Mouse (Mus musculus) forebrain, postnatal 0 days (tissue): ENCODE measurements at regions not wholly inside any gene's neighbourhood (a gene's known extent, or its start where the extent isn't known, plus 50 kb on each side); places are given as distances from the start of the nearest gene placed in this dataset.

Experiments used
- ATAC-seq: fragments of 200-750 bp; cut with Nextera tagmentation; 2 replicates; pipeline ENCODE4 v1.8.0; 2017; ENCODE audit warnings: mild to moderate bottlenecking, moderate library complexity
- DNase-seq: peaks from one replicate; pipeline ENCODE4 v3.0.0-alpha.2; 2015
- H3K27ac ChIP-seq: fragments of 300-500 bp; sonication (generic); 2 replicates; pipeline ENCODE4 v1.5.1; 2014; ENCODE audit warnings: low read depth, mild to moderate bottlenecking, antibody characterized with exemption, low read length, moderate library complexity, mixed read lengths
- H3K27me3 ChIP-seq: fragments of 300-500 bp; sonication (generic); 2 replicates; pipeline ENCODE4 v1.6.1; 2014; ENCODE audit warnings: mild to moderate bottlenecking, low read length, mixed read lengths; ENCODE audit not compliant: insufficient read depth
- H3K36me3 ChIP-seq: fragments of 300-500 bp; sonication (generic); 2 replicates; pipeline ENCODE4 v1.6.1; 2014; ENCODE audit warnings: mild to moderate bottlenecking, moderate library complexity; ENCODE audit not compliant: insufficient read depth
- H3K4me1 ChIP-seq: fragments of 300-500 bp; sonication (generic); 2 replicates; pipeline ENCODE4 v1.6.1; 2014; ENCODE audit warnings: antibody characterized with exemption; ENCODE audit not compliant: insufficient read depth
- H3K4me2 ChIP-seq: fragments of 300-500 bp; sonication (generic); 2 replicates; pipeline ENCODE4 v1.6.1; 2014; ENCODE audit warnings: low read depth, mild to moderate bottlenecking, moderate library complexity
- H3K4me3 ChIP-seq: fragments of 300-500 bp; sonication (generic); 2 replicates; pipeline ENCODE4 v1.5.1; 2014; ENCODE audit warnings: low read depth, low read length, mixed read lengths
- H3K9ac ChIP-seq: fragments of 300-500 bp; sonication (generic); 2 replicates; pipeline ENCODE4 v1.6.1; 2014; ENCODE audit warnings: mild to moderate bottlenecking
- H3K9me3 ChIP-seq: fragments of 300-500 bp; sonication (generic); 2 replicates; pipeline ENCODE4 v1.6.1; 2016; ENCODE audit warnings: low read length
- CTCF ChIP-seq: sonication (generic); IDR thresholded peaks from 2 replicates; pipeline ENCODE4 v1.5.1; 2016; ENCODE audit warnings: antibody characterized with exemption, control low read depth, low read depth
- WGBS: fragments of 180-500 bp; shearing (Covaris S2); extraction: QIAGEN DNeasy Blood & Tissue Kit; methylation state at CpG from one replicate; pipeline ENCODE4 v1.1.7; 2014; 5-methylcytosine and 5-hydroxymethylcytosine counted together

- no peaks in the 10 kb centered on the region for H3K9me3 ChIP-seq
- no peak overlapping the region for H3K9ac ChIP-seq
- no peak overlapping the region for H3K27ac ChIP-seq
- no peak overlapping the region for H3K4me3 ChIP-seq
- ATAC-seq (no peak), DNase-seq (no peak)
- H3K27me3 ChIP-seq = no peaks in the 10 kb centered on the region
- no peak overlapping the region for H3K4me2 ChIP-seq
- H3K36me3 ChIP-seq = no peaks in the 10 kb centered on the region
- H3K4me1 ChIP-seq = no peaks in the 10 kb centered on the region
- TF ChIP-seq CTCF = no peak
- 62% methylated on average over 4 of the region's 4 CpGs for WGBS
Observed at GRCm38 (mm10) chr13:44516863-44517262, 212.4 kb upstream of the Jarid2 start.

GRCm38 (mm10) chr13:44517312-44517711 is 212.0 kb upstream of the Jarid2 start:
- Histone ChIP-seq H3K4me3 (no peak overlapping the region), H3K36me3 (no peaks in the 10 kb centered on the region), H3K4me2 (no peak overlapping the region), H3K27me3 (no peaks in the 10 kb centered on the region), H3K4me1 (no peaks in the 10 kb centered on the region), H3K27ac (no peak overlapping the region), H3K9me3 (no peaks in the 10 kb centered on the region), H3K9ac (no peak overlapping the region)
- 84% methylated on average over 9 of the region's 9 CpGs for WGBS
- DNase-seq (no peak), ATAC-seq (no peak)
- TF ChIP-seq CTCF = no peak

- no peak for TF ChIP-seq CTCF
- no peak for DNase-seq
- H3K36me3 ChIP-seq = no peaks in the 10 kb centered on the region
- no peak overlapping the region for H3K27ac ChIP-seq
- WGBS = 86% methylated on average over 4 of the region's 4 CpGs
- H3K4me1 ChIP-seq = no peaks in the 10 kb centered on the region
- no peaks in the 10 kb centered on the region for H3K27me3 ChIP-seq
- no peak overlapping the region for H3K9ac ChIP-seq
- ATAC-seq = no peak
- H3K9me3 ChIP-seq = no peaks in the 10 kb centered on the region
- no peak overlapping the region for H3K4me3 ChIP-seq
- H3K4me2 ChIP-seq = no peak overlapping the region
Observed at GRCm38 (mm10) chr13:44518215-44518614, 211.1 kb upstream of the Jarid2 start.

- Histone ChIP-seq H3K4me3 (no peak overlapping the region), H3K4me1 (no peaks in the 10 kb centered on the region), H3K9ac (no peak overlapping the region), H3K27ac (no peak overlapping the region), H3K9me3 (no peaks in the 10 kb centered on the region), H3K27me3 (no peaks in the 10 kb centered on the region), H3K36me3 (no peaks in the 10 kb centered on the region), H3K4me2 (no peak overlapping the region)
- TF ChIP-seq CTCF = no peak
- DNase-seq (no peak), ATAC-seq (no peak)
- 89% methylated on average over 4 of the region's 4 CpGs for WGBS
Observed at GRCm38 (mm10) chr13:44523516-44523915, 205.8 kb upstream of the Jarid2 start.

- Histone ChIP-seq H3K27me3 (no peaks in the 10 kb centered on the region), H3K27ac (no peak overlapping the region), H3K4me1 (no peaks in the 10 kb centered on the region), H3K4me3 (no peak overlapping the region), H3K9me3 (no peaks in the 10 kb centered on the region), H3K9ac (no peak overlapping the region), H3K4me2 (no peak overlapping the region), H3K36me3 (no peaks in the 10 kb centered on the region)
- ATAC-seq = no peak
- DNase-seq = no peak
- no peak for TF ChIP-seq CTCF
- 89% methylated on average over 9 of the region's 9 CpGs for WGBS
Observed at GRCm38 (mm10) chr13:44530867-44531564, 198.3 kb upstream of the Jarid2 start.

- ATAC-seq (no peak), DNase-seq (no peak)
- H3K4me2 ChIP-seq = no peak overlapping the region
- 91% methylated on average over 11 of the region's 11 CpGs for WGBS
- no peaks in the 10 kb centered on the region for H3K27me3 ChIP-seq
- no peak overlapping the region for H3K4me3 ChIP-seq
- TF ChIP-seq CTCF = no peak
- no peaks in the 10 kb centered on the region for H3K36me3 ChIP-seq
- H3K9me3 ChIP-seq = no peaks in the 10 kb centered on the region
- H3K27ac ChIP-seq = no peak overlapping the region
- H3K4me1 ChIP-seq = no peaks in the 10 kb centered on the region
- H3K9ac ChIP-seq = no peak overlapping the region
Observed at GRCm38 (mm10) chr13:44532631-44533180, 196.6 kb upstream of the Jarid2 start.

GRCm38 (mm10) chr13:44534575-44535080 is 194.6 kb upstream of the Jarid2 start:
- no peak for TF ChIP-seq CTCF
- no peak for ATAC-seq
- no peak for DNase-seq
- Histone ChIP-seq H3K4me3 (no peak overlapping the region), H3K27me3 (no peaks in the 10 kb centered on the region), H3K27ac (no peak overlapping the region), H3K9me3 (no peaks in the 10 kb centered on the region), H3K36me3 (no peaks in the 10 kb centered on the region), H3K4me1 (no peaks in the 10 kb centered on the region), H3K4me2 (no peak overlapping the region), H3K9ac (no peak overlapping the region)
- 93% methylated on average over 6 of the region's 6 CpGs for WGBS
